Mouse (Mus musculus) forebrain, embryonic 11.5 days (tissue): ENCODE data around the gene Naif1. TPM values are rescaled to one million over a fixed set of nuclear protein-coding genes. Genes with fewer than 3 reads are reported as not detected.

Source experiments
- ATAC-seq: fragments of 200-750 bp; cut with Nextera tagmentation; replicated peaks from 2 replicates; pipeline ENCODE4 v1.8.0; 2017; ENCODE audit warnings: moderate TSS enrichment; ENCODE audit not compliant: low FRiP score
- DNase-seq: peaks from one replicate; pipeline ENCODE4 v3.0.0-alpha.2; 2017; ENCODE audit warnings: low spot score
- H3K27ac ChIP-seq: fragments of 300-500 bp; sonication (generic); 2 replicates; pipeline ENCODE4 v1.5.1; 2014; ENCODE audit warnings: low read depth, low read length
- H3K27me3 ChIP-seq: fragments of 300-500 bp; sonication (generic); 2 replicates; pipeline ENCODE4 v1.6.1; 2014; ENCODE audit warnings: mild to moderate bottlenecking, low read length, mixed read lengths; ENCODE audit not compliant: control insufficient read depth, insufficient read depth
- H3K36me3 ChIP-seq: fragments of 300-500 bp; sonication (generic); 2 replicates; pipeline ENCODE4 v1.6.1; 2014; ENCODE audit warnings: mild to moderate bottlenecking, low read length, moderate library complexity, mixed read lengths; ENCODE audit not compliant: control insufficient read depth, insufficient read depth
- H3K4me1 ChIP-seq: fragments of 300-500 bp; sonication (generic); replicated peaks from 2 replicates; pipeline ENCODE4 v1.6.1; 2014; ENCODE audit warnings: low read length, mixed read lengths; ENCODE audit not compliant: control insufficient read depth, insufficient read depth
- H3K4me2 ChIP-seq: fragments of 300-500 bp; sonication (generic); 2 replicates; pipeline ENCODE4 v1.6.1; 2014; ENCODE audit warnings: low read depth, mild to moderate bottlenecking, low read length, moderate library complexity, mixed read lengths; ENCODE audit not compliant: severe bottlenecking
- H3K4me3 ChIP-seq: fragments of 300-500 bp; sonication (generic); 2 replicates; pipeline ENCODE4 v1.5.1; 2014; ENCODE audit warnings: low read depth, low read length
- H3K9ac ChIP-seq: fragments of 300-500 bp; sonication (generic); 2 replicates; pipeline ENCODE4 v1.6.1; 2014; ENCODE audit warnings: low read length
- H3K9me3 ChIP-seq: fragments of 300-500 bp; sonication (generic); 2 replicates; pipeline ENCODE4 v1.6.1; 2016; ENCODE audit warnings: low read length, mixed read lengths; ENCODE audit not compliant: control insufficient read depth
- WGBS: fragments of 180-500 bp; shearing (Covaris S2); extraction: QIAGEN DNeasy Blood & Tissue Kit; methylation state at CpG from one replicate; pipeline ENCODE4 v1.1.7; 2014; 5-methylcytosine and 5-hydroxymethylcytosine counted together
- polyA plus RNA-seq: library from polyadenylated mRNA; unstranded; fragments of >200 nt; fragmentation: Nextera tagmentation; extraction: Ambion mirVana; gene quantifications from 2 replicates; pipeline ENCODE4 v1.2.1, GENCODE M21; 2014

Naif1 gene
- polyA plus RNA-seq, 1 experiment from 2014 or later: 6.6 TPM

- peaks cover 11% of the 10 kb centered on the region for H3K4me1 ChIP-seq
- H3K9ac ChIP-seq: no peak overlapping the region
- H3K9me3 ChIP-seq: no peaks in the 10 kb centered on the region
- H3K4me2 ChIP-seq: 0 out of 2 replicates have a peak overlapping the region, but pooled peaks have one; percentile 1
- WGBS: 46% methylated on average over 3 of the region's 3 CpGs
- ATAC-seq (no peak), DNase-seq (peak; percentile 49)
- peak overlapping the region; percentile 28; the same call in 1 of the 2 replicates for H3K27ac ChIP-seq
- H3K4me3 ChIP-seq: no peak overlapping the region
- H3K36me3 ChIP-seq: no peaks in the 10 kb centered on the region
- H3K27me3 ChIP-seq: no peaks in the 10 kb centered on the region
Measured at GRCm38 (mm10) chr2:32436686-32437372, 13.4 kb upstream of the Naif1 start.

- no peaks in the 10 kb centered on the region for H3K27me3 ChIP-seq
- no peak overlapping the region for H3K4me3 ChIP-seq
- no peak for ATAC-seq
- 90% methylated on average over 2 of the region's 2 CpGs for WGBS
- H3K36me3 ChIP-seq: no peaks in the 10 kb centered on the region
- DNase-seq: peak; percentile 31
- H3K4me1 ChIP-seq: peaks cover 11% of the 10 kb centered on the region
- 0 out of 2 replicates have a peak overlapping the region, but pooled peaks have one; percentile 8 for H3K9ac ChIP-seq
- H3K27ac ChIP-seq: peak overlapping the region; percentile 28; the same call in 1 of the 2 replicates
- H3K4me2 ChIP-seq: no peak overlapping the region
- H3K9me3 ChIP-seq: no peaks in the 10 kb centered on the region
Measured at GRCm38 (mm10) chr2:32437612-32438166, 12.6 kb upstream of the Naif1 start.

- H3K36me3 ChIP-seq: no peaks in the 10 kb centered on the region
- no peaks in the 10 kb centered on the region for H3K27me3 ChIP-seq
- ATAC-seq (no peak), DNase-seq (no peak)
- no peak overlapping the region; the same call in 1 of the 2 replicates for H3K27ac ChIP-seq
- H3K9ac ChIP-seq: no peak overlapping the region
- H3K4me1 ChIP-seq: peaks cover 11% of the 10 kb centered on the region
- no peak overlapping the region for H3K4me3 ChIP-seq
- no peak overlapping the region for H3K4me2 ChIP-seq
- H3K9me3 ChIP-seq: no peaks in the 10 kb centered on the region
- 72% methylated on average over 3 of the region's 3 CpGs for WGBS
Measured at GRCm38 (mm10) chr2:32438733-32439132, 11.5 kb upstream of the Naif1 start.

- no peaks in the 10 kb centered on the region for H3K9me3 ChIP-seq
- no peak for ATAC-seq
- no peaks in the 10 kb centered on the region for H3K27me3 ChIP-seq
- H3K4me3 ChIP-seq: no peak overlapping the region
- H3K36me3 ChIP-seq: no peaks in the 10 kb centered on the region
- no peak overlapping the region for H3K9ac ChIP-seq
- no peak for DNase-seq
- H3K4me1 ChIP-seq: peaks cover 11% of the 10 kb centered on the region
- no peak overlapping the region; the same call in 1 of the 2 replicates for H3K27ac ChIP-seq
- WGBS: 18% methylated on average over 6 of the region's 6 CpGs
- H3K4me2 ChIP-seq: no peak overlapping the region
Measured at GRCm38 (mm10) chr2:32439177-32439576, 11.1 kb upstream of the Naif1 start.

GRCm38 (mm10) chr2:32440164-32440563 is 10.1 kb upstream of the Naif1 start:
- no peaks in the 10 kb centered on the region for H3K27me3 ChIP-seq
- no peaks in the 10 kb centered on the region for H3K9me3 ChIP-seq
- H3K4me2 ChIP-seq: no peak overlapping the region
- peaks cover 11% of the 10 kb centered on the region for H3K4me1 ChIP-seq
- H3K9ac ChIP-seq: no peak overlapping the region
- no peaks in the 10 kb centered on the region for H3K36me3 ChIP-seq
- ATAC-seq: no peak
- no peak overlapping the region for H3K4me3 ChIP-seq
- peak overlapping the region; percentile 37; the same call in 1 of the 2 replicates for H3K27ac ChIP-seq
- 43% methylated on average over 2 of the region's 2 CpGs for WGBS
- peak; percentile 43 for DNase-seq

- Histone ChIP-seq H3K36me3 (no peaks in the 10 kb centered on the region), H3K4me1 (peaks cover 11% of the 10 kb centered on the region), H3K27ac (no peak overlapping the region), H3K4me2 (no peak overlapping the region), H3K4me3 (no peak overlapping the region), H3K27me3 (no peaks in the 10 kb centered on the region), H3K9ac (no peak overlapping the region), H3K9me3 (no peaks in the 10 kb centered on the region)
- DNase-seq: no peak
- ATAC-seq: no peak
- 84% methylated on average over 1 of the region's 1 CpGs for WGBS
Measured at GRCm38 (mm10) chr2:32440632-32441031, 9.6 kb upstream of the Naif1 start.

GRCm38 (mm10) chr2:32441550-32441949 is 8.7 kb upstream of the Naif1 start:
- 98% methylated on average over 2 of the region's 2 CpGs for WGBS
- Histone ChIP-seq H3K9me3 (no peaks in the 10 kb centered on the region), H3K36me3 (no peaks in the 10 kb centered on the region), H3K4me1 (peaks cover 11% of the 10 kb centered on the region), H3K9ac (no peak overlapping the region), H3K4me3 (no peak overlapping the region), H3K4me2 (no peak overlapping the region), H3K27me3 (no peaks in the 10 kb centered on the region), H3K27ac (no peak overlapping the region)
- ATAC-seq (no peak), DNase-seq (no peak)

- Histone ChIP-seq H3K4me1 (peaks cover under 1% of the 10 kb centered on the region; the same call in 1 of the 2 replicates), H3K4me3 (no peak overlapping the region), H3K36me3 (no peaks in the 10 kb centered on the region), H3K27me3 (no peaks in the 10 kb centered on the region), H3K27ac (no peak overlapping the region), H3K9me3 (no peaks in the 10 kb centered on the region), H3K4me2 (no peak overlapping the region), H3K9ac (no peak overlapping the region)
- WGBS: 90% methylated on average over 1 of the region's 1 CpGs
- DNase-seq (no peak), ATAC-seq (no peak)
Measured at GRCm38 (mm10) chr2:32445535-32445934, 4.7 kb upstream of the Naif1 start.
